Mouse (Mus musculus) midbrain, embryonic 11.5 days (tissue): Measurements from ENCODE around the gene Gpr152. TPM values are rescaled to one million over a fixed set of nuclear protein-coding genes. Genes with fewer than 3 reads are reported as not detected.
"Not testable (repeated sequence)": the region's sequence is repeated elsewhere in the genome, so short reads cannot be mapped to it uniquely, and the experiment has no call there.

ENCODE experiments used
- ATAC-seq: fragments of 200-750 bp; cut with Nextera tagmentation; 2 replicates; pipeline ENCODE4 v1.8.0; 2017; ENCODE audit warnings: moderate TSS enrichment, moderate library complexity; ENCODE audit not compliant: low FRiP score
- DNase-seq: peaks from one replicate; pipeline ENCODE4 v3.0.0; 2015; ENCODE audit warnings: low spot score; ENCODE audit errors: missing footprints
- H3K27ac ChIP-seq: fragments of 300-500 bp; sonication (generic); 2 replicates; pipeline ENCODE4 v1.5.1; 2014; ENCODE audit warnings: low read depth, low read length
- H3K27me3 ChIP-seq: fragments of 300-500 bp; sonication (generic); 2 replicates; pipeline ENCODE4 v1.6.1; 2014; ENCODE audit warnings: mild to moderate bottlenecking, low read length, moderate library complexity, mixed read lengths; ENCODE audit not compliant: control insufficient read depth, insufficient read depth
- H3K36me3 ChIP-seq: fragments of 300-500 bp; sonication (generic); 2 replicates; pipeline ENCODE4 v1.6.1; 2014; ENCODE audit warnings: mild to moderate bottlenecking, low read length, moderate library complexity, mixed read lengths; ENCODE audit not compliant: control insufficient read depth, insufficient read depth
- H3K4me1 ChIP-seq: fragments of 300-500 bp; sonication (generic); 2 replicates; pipeline ENCODE4 v1.6.1; 2014; ENCODE audit warnings: low read length; ENCODE audit not compliant: control insufficient read depth, insufficient read depth
- H3K4me2 ChIP-seq: fragments of 300-500 bp; sonication (generic); 2 replicates; pipeline ENCODE4 v1.6.1; 2014; ENCODE audit warnings: mild to moderate bottlenecking, moderate library complexity
- H3K4me3 ChIP-seq: fragments of 300-500 bp; sonication (generic); 2 replicates; pipeline ENCODE4 v1.5.1; 2014; ENCODE audit warnings: low read depth, low read length
- H3K9ac ChIP-seq: fragments of 300-500 bp; sonication (generic); 2 replicates; pipeline ENCODE4 v1.6.1; 2014; ENCODE audit warnings: low read length
- H3K9me3 ChIP-seq: fragments of 300-500 bp; sonication (generic); 2 replicates; pipeline ENCODE4 v1.6.1; 2016; ENCODE audit warnings: low read length; ENCODE audit not compliant: control insufficient read depth
- WGBS: fragments of 180-500 bp; shearing (Covaris S2); extraction: QIAGEN DNeasy Blood & Tissue Kit; methylation state at CpG from one replicate; pipeline ENCODE4 v1.1.7; 2014; 5-methylcytosine and 5-hydroxymethylcytosine counted together
- polyA plus RNA-seq: library from polyadenylated mRNA; unstranded; fragments of >200 nt; fragmentation: Nextera tagmentation; extraction: Ambion mirVana; gene quantifications from 2 replicates; pipeline ENCODE4 v1.2.1, GENCODE M21; 2014

The Gpr152 gene
- polyA plus RNA-seq, 1 experiment from 2014 or later = not detected

- not testable (repeated sequence) for H3K27me3 ChIP-seq, H3K36me3 ChIP-seq, H3K27ac ChIP-seq, H3K4me1 ChIP-seq, H3K9me3 ChIP-seq, H3K4me3 ChIP-seq, H3K9ac ChIP-seq, DNase-seq, H3K4me2 ChIP-seq, ATAC-seq
- WGBS = 83% methylated on average over 6 of the region's 6 CpGs
Measured at GRCm38 (mm10) chr19:4135229-4135962, 4.2 kb upstream of the Gpr152 start.

- ATAC-seq, H3K4me1 ChIP-seq: not testable (repeated sequence)
- WGBS = 28% methylated on average over 8 of the region's 8 CpGs
Measured at GRCm38 (mm10) chr19:4135963-4136345, 3.6 kb upstream of the Gpr152 start.

GRCm38 (mm10) chr19:4136463-4136862 lies 3.1 kb upstream of the Gpr152 start:
- Histone ChIP-seq H3K4me1 (no peaks in the 10 kb centered on the region), H3K9me3 (no peaks in the 10 kb centered on the region)

More at GRCm38 (mm10) chr19:4135963-4136345, 3.6 kb upstream of the Gpr152 start:
- not testable (repeated sequence) for H3K27me3 ChIP-seq, H3K9ac ChIP-seq, H3K4me3 ChIP-seq, H3K36me3 ChIP-seq, H3K4me2 ChIP-seq, DNase-seq, H3K9me3 ChIP-seq, H3K27ac ChIP-seq

GRCm38 (mm10) chr19:4137913-4138312 lies 1.7 kb upstream of the Gpr152 start:
- H3K4me3 ChIP-seq = no peak overlapping the region
- no peak for ATAC-seq
- no peak overlapping the region for H3K27ac ChIP-seq
- no peaks in the 10 kb centered on the region for H3K4me1 ChIP-seq
- no peaks in the 10 kb centered on the region; the same call in 1 of the 2 replicates for H3K36me3 ChIP-seq
- no peak for DNase-seq
- H3K9ac ChIP-seq = no peak overlapping the region
- no peak overlapping the region for H3K4me2 ChIP-seq
- WGBS = 82% methylated on average over 5 of the region's 5 CpGs
- no peaks in the 10 kb centered on the region for H3K9me3 ChIP-seq
- no peaks in the 10 kb centered on the region for H3K27me3 ChIP-seq

More at GRCm38 (mm10) chr19:4136463-4136862, 3.1 kb upstream of the Gpr152 start:
- ATAC-seq = no peak
- Histone ChIP-seq H3K9ac (no peak overlapping the region), H3K4me2 (no peak overlapping the region), H3K27ac (no peak overlapping the region), H3K27me3 (no peaks in the 10 kb centered on the region), H3K4me3 (no peak overlapping the region), H3K36me3 (peaks cover 3% of the 10 kb centered on the region)
- no peak for DNase-seq
- 79% methylated on average over 5 of the region's 5 CpGs for WGBS

GRCm38 (mm10) chr19:4140147-4140546 lies 560 bp downstream of the Gpr152 start:
- Histone ChIP-seq H3K4me1 (no peaks in the 10 kb centered on the region), H3K4me3 (no peak overlapping the region), H3K9me3 (no peaks in the 10 kb centered on the region), H3K9ac (no peak overlapping the region), H3K27me3 (no peaks in the 10 kb centered on the region), H3K36me3 (no peaks in the 10 kb centered on the region), H3K4me2 (no peak overlapping the region), H3K27ac (no peak overlapping the region)
- no peak for ATAC-seq
- 81% methylated on average over 6 of the region's 6 CpGs for WGBS
- no peak for DNase-seq

- Histone ChIP-seq H3K36me3 (no peaks in the 10 kb centered on the region), H3K27ac (no peak overlapping the region), H3K27me3 (no peaks in the 10 kb centered on the region), H3K4me1 (peaks cover under 1% of the 10 kb centered on the region; the same call in 1 of the 2 replicates), H3K9ac (no peak overlapping the region), H3K4me3 (no peak overlapping the region), H3K4me2 (no peak overlapping the region), H3K9me3 (no peaks in the 10 kb centered on the region)
- no peak for ATAC-seq
- DNase-seq = no peak
- WGBS = 92% methylated on average over 18 of the region's 18 CpGs
Measured at GRCm38 (mm10) chr19:4142416-4143173, 3.0 kb downstream of the Gpr152 start.

- Histone ChIP-seq H3K27ac (no peak within 1 kb of the TSS), H3K4me2 (no peak within 1 kb of the TSS), H3K36me3 (no peaks in the 10 kb centered on the region), H3K9ac (no peak within 1 kb of the TSS), H3K4me3 (no peak within 1 kb of the TSS), H3K4me1 (peaks cover 8% of the 10 kb centered on the region), H3K27me3 (no peaks in the 10 kb centered on the region), H3K9me3 (no peaks in the 10 kb centered on the region)
- 84% methylated on average over 7 of the region's 7 CpGs for WGBS
- ATAC-seq (no peak), DNase-seq (no peak)
Measured at GRCm38 (mm10) chr19:4143759-4144268, 4.2 kb downstream of the Gpr152 start, which contains the start of gene Cabp4. Gene Cabp4 (minus strand): TSS chr19:4144033.

- H3K9me3 ChIP-seq = no peaks in the 10 kb centered on the region
- H3K27me3 ChIP-seq = no peaks in the 10 kb centered on the region
- H3K9ac ChIP-seq = no peak overlapping the region
- ATAC-seq (no peak), DNase-seq (no peak)
- no peak overlapping the region for H3K27ac ChIP-seq
- H3K4me3 ChIP-seq = no peak overlapping the region
- H3K4me2 ChIP-seq = no peak overlapping the region
- H3K36me3 ChIP-seq = no peaks in the 10 kb centered on the region
- peaks cover 14% of the 10 kb centered on the region for H3K4me1 ChIP-seq
- 87% methylated on average over 16 of the region's 16 CpGs for WGBS
Measured at GRCm38 (mm10) chr19:4144550-4145498, 5.2 kb downstream of the Gpr152 start.
